Mouse (Mus musculus): ENCODE measurements around the gene Pou5f2.
A peak's percentile ranks its signal among the peaks of the same experiment; 100 is the strongest.

Pou5f2 gene

DNA sequence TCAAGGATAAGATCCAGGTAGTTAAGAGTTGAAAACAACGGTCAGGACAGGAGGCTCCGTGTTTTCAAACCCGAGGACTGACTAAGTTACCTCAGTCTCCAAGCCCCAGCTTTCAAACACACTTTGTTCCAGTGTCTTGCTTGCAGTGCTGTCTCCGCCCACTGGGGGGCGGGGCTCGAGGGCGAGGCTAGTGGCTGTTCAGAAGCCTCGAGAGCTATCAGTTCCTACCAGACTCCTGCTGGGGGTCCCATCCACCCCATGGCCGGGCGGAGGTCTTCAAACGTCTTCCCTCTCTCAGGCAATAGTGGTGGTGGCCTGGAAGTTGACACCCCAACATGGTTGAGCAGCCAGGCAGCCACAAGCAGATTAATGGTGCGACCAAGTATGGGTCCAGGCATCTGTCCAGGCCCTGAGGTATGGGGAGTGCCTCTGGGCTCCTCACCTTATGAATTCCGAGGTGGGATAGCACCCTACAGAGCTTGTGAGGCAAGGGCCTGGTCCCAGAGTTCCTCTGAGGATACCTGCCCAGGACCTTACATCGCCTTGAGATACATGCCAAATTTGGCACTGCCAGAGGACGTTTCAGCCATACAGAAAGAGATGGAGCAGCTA lies at the start of gene Pou5f2:
Pou5f2 (plus strand) TSS at position 220 of the 612 bp plus-strand sequence.
- DNase-seq, result no peak

DNA sequence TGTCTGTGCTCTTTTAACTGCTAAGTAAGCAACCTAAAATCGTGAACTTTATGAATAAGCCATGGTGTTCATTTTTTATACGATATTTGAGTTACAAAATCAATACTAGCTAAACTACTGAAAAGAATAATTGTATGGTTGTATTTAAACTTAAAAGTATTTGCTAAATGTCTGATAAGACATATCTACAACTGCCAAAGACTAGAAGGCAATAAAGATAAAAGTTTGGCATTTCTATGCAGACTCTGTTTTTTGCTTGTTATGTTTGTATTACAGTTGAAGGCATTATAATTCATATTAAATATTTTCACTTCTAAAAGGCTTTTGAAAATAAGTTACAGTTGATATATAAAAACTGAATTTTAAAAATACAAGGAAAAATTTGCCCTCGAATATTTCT lies 48.5 kb upstream of the Pou5f2 start:
- DNase-seq, result no peak

DNA sequence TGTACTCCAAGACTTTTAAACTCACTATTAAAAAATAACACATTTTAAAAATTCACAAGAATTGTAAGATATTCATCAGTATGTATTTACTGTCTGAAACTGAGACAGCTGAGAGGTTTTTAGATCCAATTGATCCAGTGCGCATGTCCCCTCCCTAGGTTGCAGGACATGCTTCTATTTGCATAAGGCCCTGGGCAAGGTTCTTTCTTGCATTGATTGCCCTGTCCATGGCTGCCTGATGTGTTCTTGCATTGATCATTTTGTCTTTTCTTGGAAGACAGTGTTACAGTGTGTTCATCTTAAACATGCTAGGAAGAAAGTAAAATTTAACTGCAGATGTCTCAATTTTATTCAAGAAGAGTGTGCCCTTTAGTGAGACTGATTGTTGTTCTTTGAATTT lies 47.6 kb upstream of the Pou5f2 start:
- no peak for DNase-seq

DNA sequence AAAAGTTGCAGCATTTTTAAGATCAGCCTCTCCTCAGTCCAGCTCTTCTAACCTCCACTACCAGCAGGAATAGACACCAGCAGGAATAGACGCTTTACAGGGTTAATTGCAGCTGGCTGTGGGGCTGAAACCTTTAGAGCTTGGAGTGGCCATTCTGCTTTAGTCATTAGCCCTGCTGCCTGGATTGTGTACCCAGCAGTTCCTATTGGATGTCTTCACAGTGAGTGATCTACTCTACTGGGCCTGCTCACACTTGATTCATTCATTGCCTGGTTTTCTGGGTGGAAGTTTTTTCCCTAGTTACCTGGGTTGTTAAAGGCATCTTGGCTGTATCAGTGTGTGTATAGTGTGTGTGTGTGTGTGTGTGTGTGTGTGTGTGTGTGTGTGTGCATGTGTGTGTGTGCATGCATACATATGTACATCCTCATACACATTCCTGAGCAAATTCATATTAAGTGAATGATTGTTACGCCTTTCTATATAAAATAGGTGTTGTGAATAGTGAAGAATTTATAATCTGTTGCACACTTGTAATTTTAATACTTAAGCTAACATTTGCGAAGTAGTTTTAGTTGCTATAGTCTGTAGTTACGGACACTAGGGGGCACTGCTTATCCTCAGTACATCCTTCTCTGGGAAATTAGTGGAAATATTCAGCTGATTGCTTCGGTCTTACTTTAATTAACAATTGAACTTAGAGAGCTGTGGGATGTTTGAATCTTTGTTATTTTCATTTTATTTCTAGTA lies 42.4 kb upstream of the Pou5f2 start:
- DNase-seq, result peak; percentile 11

DNA sequence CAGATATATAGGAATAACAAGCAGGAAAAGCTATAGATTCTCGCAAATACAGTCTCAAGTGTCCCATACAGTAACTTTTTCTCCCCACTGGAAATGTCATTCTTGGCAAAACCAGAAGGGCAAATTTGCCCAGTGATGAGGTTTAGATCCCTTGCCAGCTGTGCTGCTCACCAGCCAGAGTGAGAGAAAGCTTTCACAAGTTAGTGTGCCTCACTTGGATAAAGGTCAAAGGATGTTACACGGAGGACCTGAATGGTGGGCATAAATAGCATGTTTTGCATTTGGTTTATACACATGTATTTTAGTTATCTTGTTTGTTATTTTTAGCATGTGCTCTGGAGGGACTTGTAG lies 41.9 kb upstream of the Pou5f2 start:
- no peak for DNase-seq

DNA sequence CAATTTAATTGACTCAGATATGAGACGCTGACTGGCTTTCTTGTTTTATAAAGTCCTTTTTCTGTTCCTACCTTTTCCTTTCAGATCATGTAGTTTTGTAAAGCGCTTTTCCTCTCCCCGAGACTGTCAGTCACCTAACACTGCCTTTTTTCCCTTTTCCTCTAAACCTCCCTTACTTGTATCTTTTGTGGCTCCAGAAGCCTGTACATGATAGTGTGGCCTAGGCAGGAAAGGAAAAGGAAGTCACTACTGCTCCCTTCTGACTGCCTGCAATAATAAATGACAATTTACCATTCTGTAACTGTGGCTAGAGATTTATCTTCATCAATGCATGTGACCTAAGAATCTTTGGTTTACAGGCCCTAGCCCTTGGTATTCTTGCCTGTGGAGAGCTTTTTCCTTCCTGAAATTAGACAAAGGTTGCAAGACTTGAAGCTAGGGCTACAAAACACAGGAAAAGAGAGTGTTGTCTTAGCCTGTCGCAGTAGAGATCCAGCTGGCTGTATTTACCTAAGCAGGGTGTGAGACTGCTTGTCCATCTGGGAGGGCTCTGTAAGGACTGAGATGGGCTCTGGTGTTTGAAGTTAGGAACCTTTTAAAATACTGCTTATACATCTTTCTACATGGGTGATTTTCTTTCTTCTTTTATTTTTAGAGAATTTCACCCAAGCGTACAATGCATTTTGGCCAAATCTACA lies 33.4 kb upstream of the Pou5f2 start:
- no peak for DNase-seq

DNA sequence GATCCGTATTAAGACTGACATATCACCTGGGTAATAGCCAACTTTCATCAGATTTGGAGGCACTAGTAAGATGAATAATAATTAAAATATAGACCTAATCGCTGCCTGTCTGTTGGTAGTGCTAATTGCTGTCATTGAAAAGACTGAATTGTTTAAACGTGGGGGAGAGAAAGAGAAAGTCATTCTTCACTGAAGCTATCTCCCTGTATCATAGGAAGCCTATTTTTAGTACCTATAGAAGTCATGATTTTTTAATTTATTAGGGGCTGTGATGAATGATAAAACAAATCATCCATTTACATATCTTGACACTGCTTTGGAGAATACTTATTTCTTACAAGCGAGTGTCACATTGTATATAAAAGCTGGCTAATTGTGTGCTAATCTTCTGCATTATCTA lies 20.1 kb upstream of the Pou5f2 start:
- DNase-seq, result no peak

DNA sequence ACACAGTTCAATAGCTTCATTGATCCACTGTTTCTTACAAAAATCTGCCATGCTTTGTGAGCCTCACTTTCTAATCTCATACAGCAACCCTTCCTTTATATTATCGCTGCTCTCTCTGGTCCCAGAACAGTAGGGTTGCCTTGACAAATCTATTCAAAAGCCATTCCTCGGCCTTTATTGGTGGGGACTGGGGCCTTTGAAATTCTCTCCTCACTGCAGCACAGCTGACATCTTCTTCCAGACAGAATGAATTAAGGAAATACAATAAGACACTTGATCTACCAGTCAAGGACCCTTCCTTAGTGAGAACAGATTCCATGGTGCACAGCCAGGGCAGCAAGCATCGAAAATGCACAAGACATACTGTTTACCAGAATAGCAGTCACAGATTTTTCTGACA lies 19.4 kb upstream of the Pou5f2 start:
- no peak for DNase-seq

DNA sequence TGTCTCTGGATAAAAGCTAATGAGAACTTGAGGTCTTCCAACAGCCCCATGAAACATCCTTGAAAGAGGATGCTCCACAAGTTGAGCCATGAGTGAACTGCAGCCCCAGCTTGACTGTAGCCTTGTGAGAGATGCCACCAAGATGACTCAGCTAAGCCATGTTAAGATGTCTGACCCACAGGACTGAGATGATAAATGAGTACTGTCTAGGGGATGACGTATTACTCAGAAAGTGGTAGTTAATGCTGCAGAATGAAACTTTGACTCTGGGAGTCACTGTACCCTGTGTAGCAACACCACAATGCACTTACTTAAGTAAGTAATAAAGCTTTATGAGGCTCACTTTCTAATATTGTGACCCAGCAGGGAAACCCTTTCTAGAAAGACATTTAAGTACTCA lies 14.5 kb upstream of the Pou5f2 start:
- no peak for DNase-seq

DNA sequence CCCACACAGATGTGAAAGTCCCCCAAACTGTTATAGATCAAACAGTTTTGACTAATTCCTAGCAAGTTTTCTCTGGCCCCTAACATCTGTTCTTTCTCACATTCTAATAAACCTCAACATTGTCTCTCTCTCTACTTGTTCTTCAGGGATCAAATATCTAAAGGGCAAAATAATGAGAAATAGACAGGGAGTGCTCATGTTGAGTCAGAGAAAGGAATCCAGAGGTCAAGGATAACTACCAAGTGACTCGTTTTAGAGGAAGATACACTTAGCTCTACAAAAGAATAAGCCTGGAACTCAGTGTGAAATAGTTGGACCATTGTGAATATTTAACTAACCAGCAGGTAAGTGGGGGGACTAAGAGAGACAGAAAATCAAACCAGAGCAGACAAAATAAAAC lies 8.1 kb downstream of the Pou5f2 start:
- no peak for DNase-seq

DNA sequence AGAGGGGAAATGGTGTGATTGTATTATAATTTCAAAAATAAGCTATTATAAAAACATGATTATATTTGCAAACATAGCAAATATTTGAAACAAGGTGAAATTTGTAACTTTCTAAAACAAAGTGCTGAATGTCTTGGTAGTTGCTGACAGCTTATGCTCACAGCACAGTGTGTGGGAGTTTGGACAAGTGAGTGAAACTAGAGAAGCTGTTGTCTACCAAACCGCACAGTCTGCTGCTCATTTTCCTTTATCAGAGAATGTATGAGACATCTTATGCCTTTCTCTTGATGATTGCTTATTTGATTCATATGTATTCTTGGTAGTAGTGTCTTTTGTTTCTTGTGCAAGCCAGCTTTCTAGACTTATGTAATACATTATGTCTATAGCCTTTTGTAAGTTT lies 12.5 kb downstream of the Pou5f2 start:
- DNase-seq, result no peak

DNA sequence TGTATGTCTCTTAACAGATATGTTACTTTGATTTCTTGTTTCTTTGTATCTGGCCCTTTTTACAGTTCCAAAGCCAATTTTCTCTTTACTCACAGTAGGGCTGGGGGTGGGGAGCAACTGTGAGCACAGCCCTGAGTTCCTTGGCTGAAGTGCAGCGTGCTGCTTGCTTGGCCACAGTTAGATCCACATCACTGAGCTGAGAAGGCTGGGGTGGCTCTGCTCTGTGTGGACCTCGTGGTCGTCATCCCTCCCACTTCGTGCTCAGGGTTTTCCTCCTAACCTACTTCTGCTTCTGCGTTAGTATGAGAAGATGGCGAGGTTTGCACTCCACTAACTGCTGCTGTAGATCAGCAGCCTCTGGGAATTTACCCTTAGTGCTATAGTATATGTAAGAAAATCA lies 18.5 kb downstream of the Pou5f2 start:
- no peak for DNase-seq

DNA sequence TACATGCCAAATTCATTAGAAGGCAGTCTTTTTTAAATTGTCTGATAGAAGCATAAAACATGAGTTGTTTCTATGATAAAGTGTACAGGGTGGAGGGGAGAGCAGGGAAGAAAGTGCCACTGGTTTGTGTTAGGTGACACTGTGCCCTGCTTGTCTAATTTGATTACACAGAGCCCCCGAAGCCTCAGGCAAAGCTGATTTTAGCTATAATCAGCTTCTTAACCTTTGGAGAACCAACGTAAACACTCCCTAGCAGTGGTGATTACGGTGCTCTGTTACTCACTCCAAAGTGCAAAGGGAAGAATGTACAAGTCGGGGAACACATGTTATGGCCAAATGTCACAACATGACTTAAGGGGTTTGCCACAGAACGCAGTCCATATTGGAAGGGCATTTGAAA lies 20.4 kb downstream of the Pou5f2 start:
- DNase-seq, result no peak
